Mouse (Mus musculus) heart, embryonic 11.5 days (tissue): ENCODE data around the gene Nptn. TPM values are rescaled to one million over a fixed set of nuclear protein-coding genes. Genes with fewer than 3 reads are reported as not detected.
"Not testable (repeated sequence)": the region's sequence is repeated elsewhere in the genome, so short reads cannot be mapped to it uniquely, and the experiment has no call there.

Experiments used
- ATAC-seq: fragments of 200-750 bp; cut with Nextera tagmentation; replicated peaks from 2 replicates; pipeline ENCODE4 v1.8.0; 2017; ENCODE audit warnings: moderate library complexity; ENCODE audit not compliant: insufficient number of reproducible peaks, low FRiP score, low TSS enrichment
- H3K27ac ChIP-seq: fragments of 300-500 bp; sonication (generic); 2 replicates; pipeline ENCODE4 v1.5.1; 2014; ENCODE audit warnings: mild to moderate bottlenecking, low read depth, low read length
- H3K27me3 ChIP-seq: fragments of 300-500 bp; sonication (generic); 2 replicates; pipeline ENCODE4 v1.6.1; 2014; ENCODE audit warnings: mild to moderate bottlenecking, low read length, mixed read lengths; ENCODE audit not compliant: control insufficient read depth, insufficient read depth
- H3K36me3 ChIP-seq: fragments of 300-500 bp; sonication (generic); 2 replicates; pipeline ENCODE4 v1.6.1; 2014; ENCODE audit warnings: mild to moderate bottlenecking, low read length, moderate library complexity, mixed read lengths; ENCODE audit not compliant: control insufficient read depth, insufficient read depth
- H3K4me1 ChIP-seq: fragments of 300-500 bp; sonication (generic); 2 replicates; pipeline ENCODE4 v1.6.1; 2014; ENCODE audit warnings: low read length; ENCODE audit not compliant: control insufficient read depth, insufficient read depth
- H3K4me2 ChIP-seq: fragments of 300-500 bp; sonication (generic); 2 replicates; pipeline ENCODE4 v1.6.1; 2014; ENCODE audit warnings: mild to moderate bottlenecking, moderate library complexity
- H3K4me3 ChIP-seq: fragments of 300-500 bp; sonication (generic); 2 replicates; pipeline ENCODE4 v1.5.1; 2014; ENCODE audit warnings: low read depth, low read length
- H3K9ac ChIP-seq: fragments of 300-500 bp; sonication (generic); 2 replicates; pipeline ENCODE4 v1.6.1; 2014; ENCODE audit warnings: mild to moderate bottlenecking, low read depth, low read length, moderate library complexity
- H3K9me3 ChIP-seq: fragments of 300-500 bp; sonication (generic); replicated peaks from 2 replicates; pipeline ENCODE4 v1.6.1; 2016; ENCODE audit warnings: low read length; ENCODE audit not compliant: control insufficient read depth
- WGBS: fragments of 180-500 bp; shearing (Covaris S2); extraction: QIAGEN DNeasy Blood & Tissue Kit; methylation state at CpG from one replicate; pipeline ENCODE4 v1.1.7; 2014; ENCODE audit not compliant: insufficient replicate concordance; 5-methylcytosine and 5-hydroxymethylcytosine counted together
- polyA plus RNA-seq: library from polyadenylated mRNA; unstranded; fragments of >200 nt; fragmentation: Nextera tagmentation; extraction: Ambion mirVana; gene quantifications from 2 replicates; pipeline ENCODE4 v1.2.1, GENCODE M21; 2014

The Nptn gene
- polyA plus RNA-seq, 1 experiment from 2014 or later, result 127 TPM

DNA sequence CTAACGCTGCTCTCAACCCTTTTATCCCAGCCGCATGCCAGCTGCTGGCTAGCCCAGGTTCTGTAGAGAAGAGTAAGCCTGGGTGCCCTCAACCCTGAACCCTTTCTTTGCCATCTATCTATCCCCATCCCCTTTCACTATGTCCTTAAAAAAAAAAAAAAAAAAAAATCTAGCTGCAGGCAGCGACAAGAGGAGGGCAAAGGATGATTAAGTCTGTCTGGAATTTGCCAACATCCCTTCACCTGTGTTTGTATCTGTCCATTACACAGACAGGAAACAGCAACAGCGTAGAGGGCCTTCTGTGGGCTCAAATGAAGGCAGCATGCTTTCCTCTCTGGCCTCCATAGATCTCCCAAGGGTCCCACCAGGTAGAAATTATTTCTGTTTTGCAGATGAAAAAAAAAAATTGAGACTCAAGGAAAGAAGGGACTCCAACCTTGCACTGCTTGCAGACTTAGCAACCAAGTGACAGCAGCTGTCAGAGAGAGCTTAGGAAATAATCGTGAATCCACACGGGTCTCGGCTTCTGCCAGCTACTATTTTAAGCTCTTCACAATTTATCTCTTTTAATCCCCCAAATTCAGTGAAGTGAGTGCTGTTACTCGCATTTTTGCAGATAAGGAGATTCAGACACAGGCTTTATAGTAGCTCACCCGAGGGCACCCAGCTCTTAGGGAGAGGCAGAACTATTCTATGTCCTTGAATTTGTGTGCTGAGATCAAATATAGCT lies 26.2 kb upstream of the Nptn start:
- H3K4me1 ChIP-seq, result peaks cover 14% of the 10 kb centered on the region
- H3K4me3 ChIP-seq, result peak overlapping the region; percentile 86
- ATAC-seq, result no peak
- peak overlapping the region; percentile 96 for H3K9ac ChIP-seq
- no peaks in the 10 kb centered on the region for H3K36me3 ChIP-seq
- no peaks in the 10 kb centered on the region for H3K27me3 ChIP-seq
- H3K9me3 ChIP-seq, result no peaks in the 10 kb centered on the region
- H3K27ac ChIP-seq, result peak overlapping the region; percentile 93
- WGBS, result 10% methylated on average over 9 of the region's 9 CpGs
- H3K4me2 ChIP-seq, result peak overlapping the region; percentile 92

DNA sequence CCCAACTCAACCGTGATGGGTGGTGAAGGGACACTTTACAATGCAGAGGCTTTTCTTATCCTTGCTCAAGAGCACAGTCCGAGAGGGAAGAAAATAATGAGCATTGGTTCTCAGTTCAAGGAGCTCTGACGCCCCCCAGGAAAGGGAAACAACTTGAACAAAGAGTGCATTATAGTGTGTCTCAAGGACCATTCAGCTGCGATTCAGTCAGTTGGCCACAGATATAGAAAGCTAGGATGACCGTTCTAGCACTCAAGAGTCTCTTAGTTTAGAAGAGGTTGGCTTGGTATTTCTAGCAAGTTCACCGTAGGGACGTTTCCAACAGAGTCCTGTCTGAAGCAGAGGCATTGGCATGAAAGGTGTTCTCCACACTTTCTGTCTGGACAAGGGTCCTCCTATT lies 25.4 kb upstream of the Nptn start:
- no peaks in the 10 kb centered on the region for H3K9me3 ChIP-seq
- H3K4me2 ChIP-seq, result no peak overlapping the region
- no peak overlapping the region for H3K4me3 ChIP-seq
- H3K27me3 ChIP-seq, result no peaks in the 10 kb centered on the region
- no peak overlapping the region for H3K27ac ChIP-seq
- peaks cover 14% of the 10 kb centered on the region for H3K4me1 ChIP-seq
- 40% methylated on average over 7 of the region's 7 CpGs for WGBS
- no peak for ATAC-seq
- H3K36me3 ChIP-seq, result no peaks in the 10 kb centered on the region
- no peak overlapping the region for H3K9ac ChIP-seq

DNA sequence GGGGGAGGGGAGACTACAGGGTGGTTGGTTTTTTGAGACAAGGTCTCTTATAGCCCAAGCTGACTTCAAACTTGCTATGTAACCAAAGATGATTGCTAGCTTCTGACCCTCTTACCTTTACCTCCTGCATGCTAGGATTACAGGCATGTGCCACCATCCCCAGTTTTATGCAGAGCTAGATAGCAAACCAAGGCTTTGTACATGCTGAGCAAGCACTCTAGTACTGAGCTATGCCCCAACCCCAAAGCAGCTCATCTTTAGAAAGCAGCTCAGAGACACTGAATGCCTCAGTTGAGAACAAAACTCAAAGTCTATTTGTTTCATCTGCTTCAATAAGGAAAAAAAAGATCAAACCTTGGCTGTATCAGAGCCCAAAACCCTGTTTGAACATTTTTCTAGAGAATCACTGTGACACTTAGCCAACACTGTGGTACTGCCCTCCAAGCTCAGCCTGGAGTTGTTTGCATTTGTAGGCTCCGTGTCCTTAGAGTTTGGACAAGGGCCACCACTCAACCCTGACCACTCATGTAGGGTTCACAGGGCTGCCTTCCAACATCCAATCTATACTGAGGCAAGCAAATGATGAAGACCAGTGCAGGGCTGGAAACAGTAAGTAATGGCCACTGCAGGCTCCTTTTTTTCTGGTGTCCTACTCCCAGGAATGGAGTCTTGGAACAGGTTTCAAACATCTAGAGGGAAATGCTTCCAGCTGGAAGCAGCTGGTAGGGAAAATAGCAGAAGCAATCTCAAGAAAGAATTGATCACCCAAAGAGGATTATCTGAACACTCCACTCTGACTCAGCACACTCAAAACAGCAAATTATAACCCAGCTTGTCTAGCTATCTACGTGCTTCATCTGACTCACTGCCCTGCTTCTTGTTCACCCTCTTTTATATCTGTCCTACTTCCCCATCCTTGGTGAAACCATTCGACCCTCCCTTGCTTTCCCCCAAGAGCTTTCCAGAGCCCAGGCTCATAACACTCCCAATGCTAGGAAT lies 24.3 kb upstream of the Nptn start:
- H3K27ac ChIP-seq, result no peak overlapping the region
- WGBS, result 67% methylated on average over 3 of the region's 3 CpGs
- peaks cover 14% of the 10 kb centered on the region for H3K4me1 ChIP-seq
- no peak overlapping the region for H3K9ac ChIP-seq
- ATAC-seq, result no peak
- no peaks in the 10 kb centered on the region for H3K36me3 ChIP-seq
- H3K27me3 ChIP-seq, result no peaks in the 10 kb centered on the region
- no peaks in the 10 kb centered on the region for H3K9me3 ChIP-seq
- H3K4me2 ChIP-seq, result no peak overlapping the region
- no peak overlapping the region for H3K4me3 ChIP-seq

DNA sequence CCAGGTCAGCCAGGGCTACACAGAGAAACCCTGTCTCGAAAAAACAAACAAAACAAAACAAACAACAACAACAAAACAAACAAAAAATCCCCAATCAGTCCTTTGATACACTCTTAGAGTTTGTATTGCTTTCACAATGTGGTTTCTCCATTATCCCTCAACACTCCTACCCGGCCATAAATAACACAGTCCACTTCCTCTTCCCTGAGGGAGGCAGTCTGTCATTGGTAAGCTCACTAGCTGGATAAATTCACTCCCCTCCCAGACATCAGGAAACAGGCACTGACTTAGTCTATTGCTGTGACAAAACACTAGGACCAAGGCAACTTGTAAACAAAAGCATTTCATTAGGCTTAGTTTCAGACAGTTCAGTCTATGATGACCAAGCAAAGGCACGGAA lies 21.8 kb upstream of the Nptn start:
- no peak overlapping the region for H3K4me2 ChIP-seq
- 65% methylated on average over 3 of the region's 3 CpGs for WGBS
- no peaks in the 10 kb centered on the region for H3K9me3 ChIP-seq
- H3K4me3 ChIP-seq, result no peak overlapping the region
- peaks cover 7% of the 10 kb centered on the region for H3K4me1 ChIP-seq
- no peak overlapping the region for H3K9ac ChIP-seq
- H3K27ac ChIP-seq, result no peak overlapping the region
- no peak for ATAC-seq
- no peaks in the 10 kb centered on the region for H3K36me3 ChIP-seq
- H3K27me3 ChIP-seq, result no peaks in the 10 kb centered on the region

DNA sequence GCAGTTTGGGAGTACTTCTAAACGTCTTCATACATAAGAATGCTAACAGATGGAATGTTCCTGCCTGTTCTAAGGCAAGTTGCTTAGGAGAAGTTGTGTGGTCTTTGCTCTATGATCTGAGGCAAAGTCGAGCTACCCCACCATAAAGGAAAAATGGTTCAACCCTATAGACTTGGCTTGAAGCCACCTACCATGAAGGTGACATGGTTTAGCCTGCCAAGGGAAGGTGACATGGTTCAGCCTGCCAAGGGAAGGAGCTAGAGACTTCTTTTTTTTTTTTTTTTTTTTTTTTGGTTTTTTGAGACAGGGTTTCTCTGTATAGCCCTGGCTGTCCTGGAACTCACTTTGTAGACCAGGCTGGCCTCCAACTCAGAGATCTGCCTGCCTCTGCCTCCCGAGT lies 16.1 kb upstream of the Nptn start:
- not testable (repeated sequence) for H3K4me1 ChIP-seq, H3K9me3 ChIP-seq, H3K9ac ChIP-seq, H3K27me3 ChIP-seq, H3K27ac ChIP-seq, ATAC-seq, H3K4me3 ChIP-seq, H3K36me3 ChIP-seq, H3K4me2 ChIP-seq
- WGBS, result 72% methylated on average over 3 of the region's 3 CpGs

DNA sequence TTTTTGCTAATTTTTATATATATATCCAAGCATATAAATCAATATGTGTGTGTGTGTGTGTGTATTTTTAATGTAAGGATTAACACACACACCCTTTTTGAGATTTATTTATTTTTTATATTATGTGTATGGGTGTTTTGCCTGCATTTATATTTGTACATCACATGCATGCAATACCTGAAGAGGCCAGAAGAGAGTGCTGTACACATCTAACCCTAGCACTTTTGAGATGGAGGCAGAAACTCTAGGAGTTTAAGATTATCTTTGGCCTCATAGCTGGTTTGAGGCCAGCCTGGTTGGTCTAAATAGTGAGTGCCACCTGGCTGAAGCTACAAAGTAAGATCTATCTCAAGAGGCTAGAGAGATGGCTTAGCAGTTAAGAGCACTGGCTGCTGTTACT lies 14.4 kb upstream of the Nptn start:
- no peak overlapping the region for H3K4me3 ChIP-seq
- no peaks in the 10 kb centered on the region for H3K36me3 ChIP-seq
- H3K4me2 ChIP-seq, result no peak overlapping the region
- no peaks in the 10 kb centered on the region for H3K9me3 ChIP-seq
- no peaks in the 10 kb centered on the region for H3K27me3 ChIP-seq
- no peaks in the 10 kb centered on the region for H3K4me1 ChIP-seq
- ATAC-seq, result no peak
- H3K27ac ChIP-seq, result no peak overlapping the region
- H3K9ac ChIP-seq, result no peak overlapping the region

DNA sequence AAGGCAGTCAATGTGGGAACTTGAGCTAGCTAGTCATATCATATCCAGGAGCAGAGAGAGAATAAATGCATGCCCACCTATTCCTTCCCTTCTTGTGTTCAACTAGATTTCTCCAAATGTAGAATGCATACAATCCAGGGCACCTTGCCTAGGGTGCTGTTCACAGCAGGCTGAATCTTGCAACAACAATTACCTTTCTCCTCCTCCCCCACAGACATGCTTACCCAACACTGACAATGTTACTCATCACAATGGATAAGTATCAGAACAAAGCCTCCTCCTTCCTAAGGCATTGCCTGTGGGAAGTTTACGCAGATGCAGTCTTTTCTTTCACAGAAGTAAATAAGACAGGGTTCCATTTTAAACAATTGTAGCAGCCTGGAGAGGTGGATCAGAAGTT lies 11.0 kb upstream of the Nptn start:
- Histone ChIP-seq H3K4me3 (no peak overlapping the region), H3K4me2 (no peak overlapping the region), H3K27me3 (no peaks in the 10 kb centered on the region), H3K36me3 (no peaks in the 10 kb centered on the region), H3K4me1 (no peaks in the 10 kb centered on the region), H3K9ac (no peak overlapping the region), H3K9me3 (no peaks in the 10 kb centered on the region), H3K27ac (no peak overlapping the region)
- WGBS, result 89% methylated on average over 1 of the region's 1 CpGs
- no peak for ATAC-seq

DNA sequence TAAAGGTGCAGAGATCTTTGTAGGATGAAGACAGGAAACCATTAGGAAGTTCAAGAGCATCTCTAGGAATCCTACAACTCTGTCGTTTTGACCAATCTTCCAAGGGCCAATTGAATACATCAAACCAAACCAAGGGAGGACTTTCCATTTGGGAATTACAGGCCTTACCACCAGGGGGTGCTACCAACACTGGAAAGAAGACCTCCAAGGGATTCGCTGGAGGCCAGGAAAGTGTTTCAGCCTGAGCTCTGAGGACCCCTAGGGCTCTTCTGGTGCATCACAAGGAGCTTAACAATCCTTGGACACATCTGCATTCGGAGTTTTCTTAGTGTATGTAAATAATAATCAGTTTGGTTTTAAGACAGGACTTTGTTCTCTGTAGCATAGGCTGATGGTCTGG lies 3.4 kb upstream of the Nptn start:
- Histone ChIP-seq H3K4me3 (no peak overlapping the region), H3K27me3 (no peaks in the 10 kb centered on the region), H3K4me2 (no peak overlapping the region), H3K9ac (no peak overlapping the region), H3K4me1 (peaks cover 5% of the 10 kb centered on the region), H3K9me3 (no peaks in the 10 kb centered on the region), H3K36me3 (no peaks in the 10 kb centered on the region), H3K27ac (no peak overlapping the region)
- 19% methylated on average over 3 of the region's 3 CpGs for WGBS
- no peak for ATAC-seq
